23 mouse cellular contexts compared by ENCODE assay signal in the genomic region with DNA sequence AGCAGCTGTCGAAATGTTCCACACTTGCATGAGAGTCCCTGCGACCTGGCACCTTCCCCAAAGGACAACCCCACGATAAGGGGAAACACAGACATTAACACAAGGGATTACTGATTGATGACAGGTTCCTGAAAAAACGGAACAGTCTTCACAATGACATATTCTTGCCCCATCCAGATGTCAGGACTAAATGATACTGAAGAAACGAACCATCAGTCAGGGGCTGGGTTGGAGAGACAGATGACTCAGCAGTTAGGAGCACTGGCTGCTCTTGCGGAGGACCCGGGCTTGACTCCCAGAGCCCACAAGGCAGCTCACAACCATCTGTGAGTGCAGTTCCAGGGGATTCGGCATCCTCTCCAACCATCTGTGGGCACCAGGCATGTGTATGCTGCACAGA.
A peak's percentile ranks its signal among the peaks of the same experiment; 100 is the strongest.
DNase-seq lines count a peak whose midpoint lies in the region; ATAC-seq and TF ChIP-seq lines count a peak whose summit lies in the region.
"Had no signal": no experiment of that assay in that cellular context is flagged by ENCODE, and none has a peak within 500 bp of the region (broad histone marks: within the 10 kb centered on the region; RNA-seq: fewer than 3 reads in every experiment).

No protein-coding gene starts in this region.

- H3K27ac ChIP-seq in forebrain, embryonic 14.5 days (ENCODE audit: low read depth, low read length) = no peak overlapping the region
- no peak overlapping the region for H3K27ac ChIP-seq in forebrain, embryonic 13.5 days
- no peak overlapping the region for H3K27ac ChIP-seq in midbrain, postnatal 0 days (ENCODE audit: low read depth, low read length)
- no peak overlapping the region for H3K27ac ChIP-seq in midbrain, embryonic 10.5 days (replicated peaks)
- no peak overlapping the region for H3K27ac ChIP-seq in hindbrain, embryonic 14.5 days
- H3K27ac ChIP-seq: heart, embryonic 15.5 days; hindbrain, embryonic 15.5 days; intestine, embryonic 15.5 days; liver, embryonic 15.5 days; stomach, postnatal 0 days had no signal

- no peaks in the 10 kb centered on the region for H3K36me3 ChIP-seq in forebrain, embryonic 14.5 days (ENCODE audit: control insufficient read depth, insufficient read depth, low read length)
- H3K36me3 ChIP-seq in forebrain, embryonic 13.5 days (ENCODE audit: poor library complexity, severe bottlenecking) = no peaks in the 10 kb centered on the region
- no peaks in the 10 kb centered on the region for H3K36me3 ChIP-seq in midbrain, postnatal 0 days (ENCODE audit: insufficient read depth, low read length)
- no peaks in the 10 kb centered on the region for H3K36me3 ChIP-seq in midbrain, embryonic 10.5 days
- no peaks in the 10 kb centered on the region for H3K36me3 ChIP-seq in hindbrain, embryonic 14.5 days (replicated peaks; ENCODE audit: control insufficient read depth, insufficient read depth)
- H3K36me3 ChIP-seq: G1E; heart, embryonic 15.5 days; hindbrain, embryonic 15.5 days; intestine, embryonic 15.5 days; liver, embryonic 15.5 days had no signal

- no peak overlapping the region for H3K4me2 ChIP-seq in forebrain, embryonic 14.5 days (ENCODE audit: low read length)
- no peak overlapping the region for H3K4me2 ChIP-seq in forebrain, embryonic 13.5 days
- no peak overlapping the region for H3K4me2 ChIP-seq in midbrain, postnatal 0 days (ENCODE audit: low read depth, low read length, poor library complexity, severe bottlenecking)
- no peak overlapping the region for H3K4me2 ChIP-seq in hindbrain, embryonic 14.5 days (replicated peaks)
- H3K4me2 ChIP-seq: heart, embryonic 15.5 days; hindbrain, embryonic 15.5 days; intestine, embryonic 15.5 days; liver, embryonic 15.5 days; midbrain, embryonic 11.5 days had no signal

- H3K9ac ChIP-seq in forebrain, embryonic 14.5 days (ENCODE audit: low read length) = no peak overlapping the region
- no peak overlapping the region for H3K9ac ChIP-seq in forebrain, embryonic 13.5 days
- H3K9ac ChIP-seq in midbrain, postnatal 0 days (replicated peaks; ENCODE audit: low read length, poor library complexity, severe bottlenecking) = no peak overlapping the region
- H3K9ac ChIP-seq in hindbrain, embryonic 14.5 days = no peak overlapping the region
- H3K9ac ChIP-seq: heart, embryonic 15.5 days; hindbrain, embryonic 15.5 days; intestine, embryonic 15.5 days; liver, embryonic 15.5 days had no signal

- H3K9me3 ChIP-seq in forebrain, embryonic 14.5 days (replicated peaks; ENCODE audit: control insufficient read depth, low read length) = no peaks in the 10 kb centered on the region
- H3K9me3 ChIP-seq in forebrain, embryonic 13.5 days (replicated peaks) = no peaks in the 10 kb centered on the region
- no peaks in the 10 kb centered on the region for H3K9me3 ChIP-seq in midbrain, postnatal 0 days (ENCODE audit: low read length)
- H3K9me3 ChIP-seq in midbrain, embryonic 10.5 days (replicated peaks) = no peaks in the 10 kb centered on the region
- H3K9me3 ChIP-seq in hindbrain, embryonic 14.5 days (ENCODE audit: control insufficient read depth, low read length) = no peaks in the 10 kb centered on the region
- H3K9me3 ChIP-seq: heart, embryonic 15.5 days; hindbrain, embryonic 15.5 days; intestine, embryonic 15.5 days; liver, embryonic 15.5 days had no signal

- DNase-seq in forebrain, embryonic 14.5 days (ENCODE audit: low spot score) = peak; percentile 21
- peak; percentile 10 for DNase-seq in midbrain, postnatal 0 days (ENCODE audit: low spot score)
- no peak for DNase-seq in midbrain, embryonic 10.5 days (ENCODE audit: low spot score)
- no peak for DNase-seq in hindbrain, embryonic 14.5 days (ENCODE audit: low spot score)
- no peak for DNase-seq in heart, adult 9 months (ENCODE audit: low spot score in 2 of 2)
- DNase-seq: adrenal gland, postnatal 10 days; cerebellum, adult 8-10 months; gastrocnemius, postnatal 36 days; heart, postnatal 4 days; kidney, postnatal 25 days; lung, postnatal 4 days; thymus, adult 2 months; thymus, postnatal 4 days had no signal

- TF ChIP-seq CTCF in midbrain, postnatal 0 days (IDR thresholded peaks at IDR 0.05) = no peak

- no peaks in the 10 kb centered on the region for H3K27me3 ChIP-seq in forebrain, embryonic 14.5 days (replicated peaks; ENCODE audit: control insufficient read depth, insufficient read depth, low read length)
- no peaks in the 10 kb centered on the region for H3K27me3 ChIP-seq in forebrain, embryonic 13.5 days
- no peaks in the 10 kb centered on the region for H3K27me3 ChIP-seq in midbrain, postnatal 0 days (ENCODE audit: insufficient read depth, low read length)
- no peaks in the 10 kb centered on the region for H3K27me3 ChIP-seq in midbrain, embryonic 10.5 days (ENCODE audit: low read depth, poor library complexity, severe bottlenecking)
- no peaks in the 10 kb centered on the region for H3K27me3 ChIP-seq in hindbrain, embryonic 14.5 days (ENCODE audit: control insufficient read depth, insufficient read depth, low read length)
- H3K27me3 ChIP-seq: heart, embryonic 15.5 days; hindbrain, embryonic 15.5 days; intestine, embryonic 15.5 days; liver, embryonic 15.5 days had no signal

- WGBS in forebrain, embryonic 14.5 days = 61% methylated on average over 8 of the region's 8 CpGs
- WGBS in forebrain, embryonic 13.5 days = 64% methylated on average over 8 of the region's 8 CpGs
- WGBS in midbrain, postnatal 0 days = 63% methylated on average over 8 of the region's 8 CpGs
- WGBS in midbrain, embryonic 10.5 days = 78% methylated on average over 8 of the region's 8 CpGs
- 53% methylated on average over 8 of the region's 8 CpGs for WGBS in hindbrain, embryonic 14.5 days

- no peak overlapping the region for H3K4me3 ChIP-seq in forebrain, embryonic 14.5 days (ENCODE audit: low read depth, low read length)
- no peak overlapping the region for H3K4me3 ChIP-seq in forebrain, embryonic 13.5 days
- H3K4me3 ChIP-seq in midbrain, postnatal 0 days (ENCODE audit: low read depth, low read length) = no peak overlapping the region
- H3K4me3 ChIP-seq in midbrain, embryonic 10.5 days = no peak overlapping the region
- no peak overlapping the region for H3K4me3 ChIP-seq in hindbrain, embryonic 14.5 days (replicated peaks; ENCODE audit: low read length)
- H3K4me3 ChIP-seq: heart, embryonic 15.5 days; hindbrain, embryonic 15.5 days; intestine, embryonic 15.5 days; liver, embryonic 15.5 days had no signal

- H3K4me1 ChIP-seq in forebrain, embryonic 14.5 days (ENCODE audit: control insufficient read depth, insufficient read depth, low read length) = peaks cover 13% of the 10 kb centered on the region
- H3K4me1 ChIP-seq in forebrain, embryonic 13.5 days = peaks cover 31% of the 10 kb centered on the region
- no peaks in the 10 kb centered on the region for H3K4me1 ChIP-seq in midbrain, postnatal 0 days (ENCODE audit: insufficient read depth, low read length)
- no peaks in the 10 kb centered on the region for H3K4me1 ChIP-seq in midbrain, embryonic 10.5 days
- H3K4me1 ChIP-seq in hindbrain, embryonic 14.5 days (replicated peaks; ENCODE audit: control insufficient read depth, insufficient read depth, low read length) = no peaks in the 10 kb centered on the region
- H3K4me1 ChIP-seq: heart, embryonic 15.5 days had no signal

- ATAC-seq in forebrain, embryonic 14.5 days = no peak; the same call in 1 of the 2 replicates
- no peak for ATAC-seq in forebrain, embryonic 13.5 days
- no peak for ATAC-seq in midbrain, postnatal 0 days (ENCODE audit: low FRiP score)
- ATAC-seq in granulocyte monocyte progenitor cell, adult 5-6 weeks (replicated peaks; ENCODE audit: poor library complexity, severe bottlenecking) = peak; percentile 70
- ATAC-seq in megakaryocyte-erythroid progenitor cell, adult 5-6 weeks (replicated peaks; ENCODE audit: low FRiP score, low TSS enrichment, poor library complexity, severe bottlenecking) = peak; percentile 40; the same call in 1 of the 2 replicates
- no peak for ATAC-seq in hindbrain, embryonic 14.5 days (ENCODE audit: low FRiP score)
- ATAC-seq: intestine, embryonic 15.5 days had no signal

Comparison
In these comparisons a context has a peak if more than half of its experiments do, and no peak if none do; other contexts are left out.
1. DNase-seq: peak in forebrain, embryonic 14.5 days (single experiment) and midbrain, postnatal 0 days (single experiment); none in midbrain, embryonic 10.5 days (single experiment), hindbrain, embryonic 14.5 days (single experiment) and heart, adult 9 months (0 of 2).
2. ATAC-seq: peak in granulocyte monocyte progenitor cell, adult 5-6 weeks (single experiment) and megakaryocyte-erythroid progenitor cell, adult 5-6 weeks (single experiment); none in forebrain, embryonic 14.5 days (single experiment), forebrain, embryonic 13.5 days (single experiment), midbrain, postnatal 0 days (single experiment) and hindbrain, embryonic 14.5 days (single experiment).